Mouse (Mus musculus): ENCODE data around the gene Trim62.
A peak's percentile ranks its signal among the peaks of the same experiment; 100 is the strongest.

Trim62 gene

DNA sequence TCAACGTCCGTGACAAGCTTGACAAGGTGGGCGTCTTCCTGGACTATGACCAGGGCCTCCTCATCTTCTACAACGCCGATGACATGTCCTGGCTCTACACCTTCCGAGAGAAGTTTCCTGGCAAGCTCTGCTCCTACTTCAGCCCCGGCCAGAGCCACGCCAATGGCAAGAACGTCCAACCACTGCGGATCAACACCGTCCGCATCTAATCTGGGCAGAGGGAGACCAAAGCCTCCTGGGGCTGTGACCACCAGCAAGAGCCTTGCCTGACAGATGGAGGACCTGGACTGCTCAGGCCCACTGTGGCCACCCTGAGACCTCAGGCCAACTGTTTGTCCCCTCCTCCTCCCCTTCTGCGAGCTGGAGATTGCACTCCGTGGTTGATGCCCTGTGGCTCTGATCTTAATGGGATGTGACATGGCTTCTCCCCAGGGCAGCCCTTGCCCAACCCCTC, 26.0 kb downstream of the Trim62 start:
- no peak for DNase-seq (ENCODE audit: low spot score in 2 of 2)

GRCm38 (mm10) chr4:128910276-128911063, 27.1 kb downstream of the Trim62 start:
- DNase-seq (ENCODE audit: low spot score in 2 of 2), result no peak

DNA sequence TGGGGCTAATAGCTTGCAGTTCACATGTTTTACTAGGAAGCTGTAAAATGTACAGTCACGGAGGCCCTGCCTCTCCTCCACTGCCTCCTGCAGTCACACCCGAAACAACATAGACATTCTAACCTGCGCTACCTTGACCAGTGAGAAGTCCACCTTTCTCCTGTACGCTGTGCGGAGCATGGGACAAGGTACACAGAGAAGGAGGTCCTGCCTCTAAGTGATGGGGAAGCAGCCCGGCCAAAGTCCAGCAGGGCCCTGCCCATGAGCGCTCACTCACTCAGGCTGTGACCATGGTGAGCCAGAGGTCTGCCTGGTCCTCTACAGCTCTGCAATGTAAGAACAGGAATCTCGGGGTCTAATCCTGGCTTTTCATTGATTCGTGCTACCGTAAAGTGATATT, 28.7 kb downstream of the Trim62 start:
- DNase-seq (ENCODE audit: low spot score in 2 of 2), result no peak

- DNase-seq (ENCODE audit: low spot score in 2 of 2), result no peak
Observed at GRCm38 (mm10) chr4:128913794-128914193, 30.4 kb downstream of the Trim62 start.

DNA sequence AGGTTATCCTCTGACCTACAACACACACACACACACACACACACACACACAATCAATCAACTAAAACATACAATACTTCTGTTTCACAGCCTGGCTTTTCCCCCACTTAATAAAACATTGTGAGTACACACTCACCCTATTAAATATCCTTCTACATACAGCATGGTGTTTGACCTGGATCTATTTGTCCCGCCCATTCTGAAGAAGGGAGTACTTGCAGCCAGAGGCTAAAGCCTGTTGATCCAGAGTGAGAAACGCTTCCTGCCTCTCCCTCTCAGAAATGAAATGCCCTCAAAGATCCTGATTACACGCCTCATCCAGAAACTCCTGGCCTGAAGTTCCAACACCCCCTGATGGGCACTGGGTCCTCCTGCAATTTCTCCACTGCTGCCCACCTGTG, 33.7 kb downstream of the Trim62 start:
- DNase-seq (ENCODE audit: low spot score in 2 of 2), result no peak

GRCm38 (mm10) chr4:128917756-128918155, 34.4 kb downstream of the Trim62 start:
- DNase-seq (ENCODE audit: low spot score in 2 of 2), result no peak

DNA sequence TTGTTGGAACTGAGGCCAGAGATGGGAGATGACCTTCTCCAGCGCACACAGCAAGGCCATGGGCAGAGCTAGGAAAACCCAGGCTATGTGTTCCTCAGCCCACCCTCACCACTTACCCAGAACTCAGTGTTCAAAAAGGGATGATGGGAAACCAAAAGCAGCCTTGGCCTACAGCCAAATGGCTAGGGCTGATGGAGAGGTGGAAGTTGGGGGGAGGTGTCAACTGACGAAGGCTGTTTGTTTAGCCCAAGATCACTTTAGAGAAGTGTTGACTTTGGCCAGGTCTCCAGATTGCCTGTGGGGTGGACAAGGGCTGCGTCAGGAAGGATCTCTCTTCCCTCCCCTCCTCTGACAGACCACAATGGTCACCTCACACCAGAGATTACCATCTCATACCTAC, 34.8 kb downstream of the Trim62 start:
- DNase-seq (ENCODE audit: low spot score in 2 of 2), result no peak

GRCm38 (mm10) chr4:128919106-128919505, 35.7 kb downstream of the Trim62 start:
- DNase-seq (ENCODE audit: low spot score in 2 of 2), result no peak

GRCm38 (mm10) chr4:128923603-128924002, 40.2 kb downstream of the Trim62 start:
- no peak for DNase-seq (ENCODE audit: low spot score in 2 of 2)

GRCm38 (mm10) chr4:128924841-128925606, 41.6 kb downstream of the Trim62 start:
- DNase-seq (ENCODE audit: low spot score in 2 of 2), result peak; percentile 60 to 63

- no peak for DNase-seq (ENCODE audit: low spot score in 2 of 2)
Observed at GRCm38 (mm10) chr4:128932783-128933182, 49.4 kb downstream of the Trim62 start.

- no peak for DNase-seq (ENCODE audit: low spot score in 2 of 2)
Observed at GRCm38 (mm10) chr4:128935595-128935994, 52.2 kb downstream of the Trim62 start.

DNA sequence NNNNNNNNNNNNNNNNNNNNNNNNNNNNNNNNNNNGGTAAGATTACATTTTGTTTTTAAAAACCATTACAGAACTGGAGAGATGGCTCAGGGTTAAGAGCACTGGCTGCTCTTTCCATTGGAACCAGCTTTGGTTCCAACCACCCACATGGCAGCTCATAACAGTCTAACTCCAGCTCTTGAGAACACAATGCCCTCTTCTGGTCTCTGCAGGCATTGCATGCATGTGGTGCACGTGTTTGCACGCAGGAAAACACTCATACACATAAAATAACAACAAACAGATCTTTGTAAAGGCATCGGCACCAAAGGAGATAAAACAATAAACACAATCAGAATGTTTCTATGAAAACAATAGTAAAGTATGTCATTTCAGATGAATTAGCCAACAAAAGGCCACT, 59.0 kb downstream of the Trim62 start:
- DNase-seq (ENCODE audit: low spot score in 2 of 2), result no peak

GRCm38 (mm10) chr4:128946736-128947135, 63.4 kb downstream of the Trim62 start:
- DNase-seq (ENCODE audit: low spot score in 2 of 2), result no peak

GRCm38 (mm10) chr4:128947326-128947933, 64.0 kb downstream of the Trim62 start:
- DNase-seq (ENCODE audit: low spot score in 2 of 2), result no peak

GRCm38 (mm10) chr4:128948137-128948674, 64.8 kb downstream of the Trim62 start:
- DNase-seq (ENCODE audit: low spot score in 2 of 2), result no peak

DNA sequence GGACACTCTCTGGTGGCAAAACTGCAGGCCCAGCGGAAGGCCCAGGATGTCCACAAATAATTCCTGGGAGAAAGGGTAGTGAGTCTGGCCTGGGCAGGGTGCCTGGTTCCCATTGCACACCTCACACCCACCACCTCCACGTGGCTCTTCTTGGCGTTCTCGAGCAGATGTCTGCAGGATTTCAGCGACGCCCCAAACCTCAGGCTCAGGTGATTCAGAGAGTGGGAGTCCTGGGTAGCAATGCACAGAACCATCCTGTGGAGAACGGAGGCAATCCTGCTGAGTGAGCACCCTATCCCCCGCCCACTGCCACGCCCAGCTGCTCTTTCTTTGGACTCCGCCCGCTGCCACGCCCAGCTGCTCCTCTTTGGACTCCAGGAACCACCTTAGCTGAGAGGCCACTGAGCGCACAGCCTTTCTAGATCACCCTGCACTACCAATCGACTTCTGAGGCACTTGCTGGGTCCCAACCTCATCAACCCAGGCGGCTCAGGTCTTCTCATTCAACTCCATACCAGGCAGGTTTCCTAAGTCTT, 66.2 kb downstream of the Trim62 start:
- DNase-seq (ENCODE audit: low spot score in 2 of 2), result no peak

GRCm38 (mm10) chr4:128950461-128950860, 67.1 kb downstream of the Trim62 start:
- no peak for DNase-seq (ENCODE audit: low spot score in 2 of 2)

GRCm38 (mm10) chr4:128953851-128954250, 70.5 kb downstream of the Trim62 start:
- no peak for DNase-seq (ENCODE audit: low spot score in 2 of 2)

GRCm38 (mm10) chr4:128957155-128957911, 74.0 kb downstream of the Trim62 start:
- DNase-seq (ENCODE audit: low spot score in 2 of 2), result no peak

DNA sequence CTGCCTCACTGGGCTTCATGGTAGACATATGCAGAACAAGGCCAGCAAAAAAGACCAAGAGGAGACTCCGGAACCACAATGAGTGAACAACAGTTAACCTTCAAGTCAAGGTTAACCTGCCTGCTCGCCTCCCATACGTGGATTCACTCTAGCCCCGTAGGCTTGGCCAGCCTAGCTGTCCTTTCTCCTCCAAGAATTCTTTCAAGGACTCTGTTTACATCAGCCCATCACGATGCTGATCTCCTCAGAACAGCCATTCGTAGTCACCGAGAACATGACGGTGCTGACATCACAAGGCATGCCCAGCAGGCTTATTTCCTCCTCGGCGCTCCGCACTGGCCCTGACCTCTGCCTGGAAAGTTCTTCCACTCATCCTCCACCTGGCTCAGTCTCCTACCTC, 74.8 kb downstream of the Trim62 start:
- no peak for DNase-seq (ENCODE audit: low spot score in 2 of 2)

Measured in urinary bladder, adult 18-20 months (tissue).